Mouse (Mus musculus) midbrain, embryonic 14.5 days (tissue): ENCODE measurements around the gene Mak. TPM values are rescaled to one million over a fixed set of nuclear protein-coding genes. Genes with fewer than 3 reads are reported as not detected.
"Not testable (repeated sequence)": the region's sequence is repeated elsewhere in the genome, so short reads cannot be mapped to it uniquely, and the experiment has no call there.

ENCODE experiments used
- ATAC-seq: fragments of 200-750 bp; cut with Nextera tagmentation; 2 replicates; pipeline ENCODE4 v1.8.0; 2017; ENCODE audit warnings: moderate number of reproducible peaks, moderate library complexity; ENCODE audit not compliant: low FRiP score, low TSS enrichment
- DNase-seq: peaks from one replicate; pipeline ENCODE4 v3.0.0-alpha.2; 2015
- H3K27ac ChIP-seq: fragments of 300-500 bp; sonication (generic); replicated peaks from 2 replicates; pipeline ENCODE4 v1.5.1; 2014; ENCODE audit warnings: mild to moderate bottlenecking, low read depth, low read length, moderate library complexity
- H3K27me3 ChIP-seq: fragments of 300-500 bp; sonication (generic); 2 replicates; pipeline ENCODE4 v1.6.1; 2014; ENCODE audit warnings: low read length, control low read depth, mixed read lengths; ENCODE audit not compliant: control insufficient read depth, insufficient read depth
- H3K36me3 ChIP-seq: fragments of 300-500 bp; sonication (generic); 2 replicates; pipeline ENCODE4 v1.6.1; 2014; ENCODE audit warnings: low read length, control low read depth; ENCODE audit not compliant: control insufficient read depth, insufficient read depth
- H3K4me1 ChIP-seq: fragments of 300-500 bp; sonication (generic); 2 replicates; pipeline ENCODE4 v1.6.1; 2014; ENCODE audit warnings: mild to moderate bottlenecking, antibody characterized with exemption, low read length, control low read depth; ENCODE audit not compliant: control insufficient read depth, insufficient read depth
- H3K4me2 ChIP-seq: fragments of 300-500 bp; sonication (generic); 2 replicates; pipeline ENCODE4 v1.6.1; 2014; ENCODE audit warnings: mild to moderate bottlenecking, low read length, moderate library complexity
- H3K4me3 ChIP-seq: fragments of 300-500 bp; sonication (generic); replicated peaks from 2 replicates; pipeline ENCODE4 v1.5.1; 2014; ENCODE audit warnings: low read depth, low read length
- H3K9ac ChIP-seq: fragments of 300-500 bp; sonication (generic); replicated peaks from 2 replicates; pipeline ENCODE4 v1.6.1; 2014; ENCODE audit warnings: mild to moderate bottlenecking, low read length, moderate library complexity
- H3K9me3 ChIP-seq: fragments of 300-500 bp; sonication (generic); 2 replicates; pipeline ENCODE4 v1.6.1; 2016; ENCODE audit warnings: low read length, control low read depth, mixed read lengths; ENCODE audit not compliant: control insufficient read depth
- WGBS: fragments of 180-500 bp; shearing (Covaris S2); extraction: QIAGEN DNeasy Blood & Tissue Kit; methylation state at CpG from one replicate; pipeline ENCODE4 v1.1.7; 2014; 5-methylcytosine and 5-hydroxymethylcytosine counted together
- polyA plus RNA-seq: library from polyadenylated mRNA; unstranded; fragments of >200 nt; fragmentation: Nextera tagmentation; extraction: Ambion mirVana; gene quantifications from 2 replicates; pipeline ENCODE4 v1.2.1, GENCODE M21; 2014

Mak gene
- polyA plus RNA-seq, 1 experiment from 2014 or later: 2.1 TPM

GRCm38 (mm10) chr13:40998537-40998936 is 81.0 kb downstream of the Mak start:
- WGBS: 93% methylated on average over 5 of the region's 5 CpGs

GRCm38 (mm10) chr13:40994487-40995263 is 84.8 kb downstream of the Mak start:
- Histone ChIP-seq H3K36me3 (no peaks in the 10 kb centered on the region), H3K9ac (no peak overlapping the region), H3K27ac (no peak overlapping the region), H3K9me3 (no peaks in the 10 kb centered on the region), H3K4me1 (no peaks in the 10 kb centered on the region), H3K4me3 (no peak overlapping the region), H3K4me2 (no peak overlapping the region), H3K27me3 (no peaks in the 10 kb centered on the region)
- WGBS: 14% methylated on average over 8 of the region's 8 CpGs
- no peak for DNase-seq
- ATAC-seq: no peak

More at GRCm38 (mm10) chr13:40998537-40998936, 81.0 kb downstream of the Mak start:
- H3K27me3 ChIP-seq, H3K27ac ChIP-seq, H3K9me3 ChIP-seq, H3K9ac ChIP-seq, H3K4me2 ChIP-seq, DNase-seq, H3K36me3 ChIP-seq, ATAC-seq, H3K4me3 ChIP-seq: not testable (repeated sequence)
- H3K4me1 ChIP-seq: peaks cover 12% of the 10 kb centered on the region; the same call in 1 of the 2 replicates

- H3K4me3 ChIP-seq: no peak overlapping the region
- H3K27ac ChIP-seq: no peak overlapping the region
- H3K9me3 ChIP-seq: no peaks in the 10 kb centered on the region
- ATAC-seq: no peak
- no peaks in the 10 kb centered on the region for H3K36me3 ChIP-seq
- DNase-seq: no peak
- no peaks in the 10 kb centered on the region for H3K27me3 ChIP-seq
- no peaks in the 10 kb centered on the region for H3K4me1 ChIP-seq
- 65% methylated on average over 2 of the region's 2 CpGs for WGBS
- no peak overlapping the region for H3K9ac ChIP-seq
- no peak overlapping the region for H3K4me2 ChIP-seq
Measured at GRCm38 (mm10) chr13:40988418-40988817, 91.1 kb downstream of the Mak start.

DNA sequence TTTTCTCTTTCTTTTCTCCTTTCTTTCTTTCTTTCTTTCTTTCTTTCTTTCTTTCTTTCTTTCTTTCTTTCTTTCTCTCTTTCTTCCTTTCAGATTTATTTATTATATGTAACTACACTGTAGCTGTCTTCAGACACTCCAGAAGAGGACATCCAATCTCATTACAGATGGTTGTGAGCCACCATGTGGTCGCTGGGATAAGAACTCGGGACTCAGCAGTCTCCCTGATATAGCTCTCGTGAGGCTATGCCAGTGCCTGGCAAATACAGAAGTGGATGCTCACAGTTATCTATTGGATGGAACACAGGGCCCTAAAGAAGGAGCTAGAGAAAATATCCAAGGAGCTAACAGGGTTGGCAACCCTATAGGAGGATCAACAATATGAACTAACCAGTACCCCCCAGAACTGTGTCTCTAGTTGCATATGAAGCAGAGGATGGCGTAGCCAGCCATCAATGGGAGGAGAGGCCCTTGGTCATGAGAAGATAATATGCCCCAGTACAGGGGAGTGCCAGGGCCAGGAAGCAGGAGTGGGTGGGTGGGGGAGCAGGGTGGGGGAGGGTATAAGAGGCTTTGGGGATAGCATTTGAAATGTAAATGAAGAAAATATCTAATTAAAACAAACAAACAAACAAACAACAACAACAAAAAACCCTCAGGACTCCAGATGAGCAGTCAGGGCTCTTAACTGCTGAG is 91.8 kb downstream of the Mak start:
- H3K36me3 ChIP-seq, H3K27ac ChIP-seq, H3K9ac ChIP-seq, H3K4me2 ChIP-seq, DNase-seq, H3K4me3 ChIP-seq, H3K27me3 ChIP-seq, ATAC-seq, H3K4me1 ChIP-seq, H3K9me3 ChIP-seq: not testable (repeated sequence)
- 71% methylated on average over 4 of the region's 4 CpGs for WGBS

DNA sequence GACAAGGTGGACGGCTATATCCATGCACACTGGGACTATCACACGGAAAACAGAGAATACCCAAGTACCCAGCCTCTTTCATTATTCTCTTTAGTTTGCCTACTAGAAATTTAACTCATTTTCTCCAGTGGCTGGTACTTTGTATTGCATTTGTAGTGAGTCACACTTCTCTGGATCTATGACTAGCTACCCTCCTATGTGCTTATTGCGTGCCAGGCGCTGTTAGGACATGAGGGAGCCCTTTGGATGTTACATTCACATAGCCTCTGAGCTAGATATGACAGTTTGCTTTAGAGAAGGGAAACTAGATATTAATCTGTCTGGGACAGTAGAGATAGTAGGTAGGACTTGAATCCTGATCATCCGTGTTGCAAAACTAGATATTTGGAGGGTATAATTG is 93.4 kb downstream of the Mak start:
- 90% methylated on average over 5 of the region's 5 CpGs for WGBS
- Histone ChIP-seq H3K27me3 (no peaks in the 10 kb centered on the region), H3K9ac (no peak overlapping the region), H3K4me1 (no peaks in the 10 kb centered on the region), H3K9me3 (no peaks in the 10 kb centered on the region), H3K36me3 (no peaks in the 10 kb centered on the region), H3K27ac (no peak overlapping the region), H3K4me2 (no peak overlapping the region), H3K4me3 (no peak overlapping the region)
- ATAC-seq (no peak), DNase-seq (no peak)

DNA sequence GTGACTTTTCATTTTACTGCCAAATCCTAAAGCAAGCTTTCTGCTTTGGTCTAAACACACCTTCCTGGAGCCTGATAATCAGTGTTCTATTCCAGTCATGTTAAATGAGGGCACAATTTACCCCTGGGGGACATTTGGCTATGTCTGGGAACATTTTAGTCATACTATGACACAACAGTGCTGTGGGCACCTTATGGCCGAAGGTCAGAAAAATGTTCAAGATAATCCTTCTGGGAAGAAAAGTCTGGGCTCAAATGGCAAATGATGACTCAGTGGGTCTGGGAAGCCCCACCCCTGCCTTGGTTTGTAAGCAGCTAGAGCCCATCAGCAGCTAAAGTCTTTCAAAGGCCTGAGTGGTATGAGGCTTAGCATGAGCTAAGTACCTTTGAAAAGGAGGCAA is 96.7 kb downstream of the Mak start:
- H3K36me3 ChIP-seq: no peaks in the 10 kb centered on the region
- no peaks in the 10 kb centered on the region for H3K9me3 ChIP-seq
- ATAC-seq (no peak), DNase-seq (no peak)
- no peaks in the 10 kb centered on the region for H3K4me1 ChIP-seq
- no peak overlapping the region for H3K4me3 ChIP-seq
- no peak overlapping the region for H3K4me2 ChIP-seq
- no peaks in the 10 kb centered on the region for H3K27me3 ChIP-seq
- no peak overlapping the region for H3K9ac ChIP-seq
- H3K27ac ChIP-seq: no peak overlapping the region
- 93% methylated on average over 1 of the region's 1 CpGs for WGBS

DNA sequence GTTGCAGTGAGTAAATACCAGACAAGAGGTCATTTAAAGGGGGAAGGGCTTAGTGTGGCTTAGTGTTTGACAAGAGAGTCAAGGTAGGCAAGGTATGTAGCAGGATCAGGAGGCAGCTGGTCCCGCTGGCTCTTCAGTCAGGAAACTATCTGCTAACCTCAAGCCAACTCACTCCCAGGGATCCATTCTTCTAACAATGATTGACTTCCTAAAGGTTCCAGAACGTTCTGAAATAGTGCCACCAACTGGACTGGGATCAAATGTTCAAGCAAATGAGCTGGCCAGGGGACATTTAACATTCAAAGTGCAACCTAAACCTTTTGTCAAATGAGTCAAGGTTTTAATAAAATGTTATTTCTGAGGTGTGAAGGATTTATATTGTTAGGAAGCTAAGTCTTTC is 100.2 kb downstream of the Mak start:
- no peak overlapping the region for H3K27ac ChIP-seq
- ATAC-seq: no peak
- no peaks in the 10 kb centered on the region for H3K4me1 ChIP-seq
- no peaks in the 10 kb centered on the region for H3K9me3 ChIP-seq
- H3K4me2 ChIP-seq: no peak overlapping the region
- no peak overlapping the region for H3K9ac ChIP-seq
- H3K36me3 ChIP-seq: no peaks in the 10 kb centered on the region
- no peak overlapping the region for H3K4me3 ChIP-seq
- WGBS: 62% methylated on average over 2 of the region's 2 CpGs
- DNase-seq: no peak
- no peaks in the 10 kb centered on the region for H3K27me3 ChIP-seq

GRCm38 (mm10) chr13:40978652-40979051 is 100.9 kb downstream of the Mak start:
- no peaks in the 10 kb centered on the region for H3K4me1 ChIP-seq
- H3K4me3 ChIP-seq: no peak overlapping the region
- no peak overlapping the region for H3K9ac ChIP-seq
- no peaks in the 10 kb centered on the region for H3K36me3 ChIP-seq
- 83% methylated on average over 4 of the region's 4 CpGs for WGBS
- H3K9me3 ChIP-seq: no peaks in the 10 kb centered on the region
- no peak overlapping the region for H3K27ac ChIP-seq
- H3K4me2 ChIP-seq: no peak overlapping the region
- no peak for ATAC-seq
- H3K27me3 ChIP-seq: no peaks in the 10 kb centered on the region
- DNase-seq: no peak

- ATAC-seq (no peak), DNase-seq (peak; percentile 60)
- Histone ChIP-seq H3K9me3 (no peaks in the 10 kb centered on the region), H3K27ac (no peak overlapping the region), H3K36me3 (no peaks in the 10 kb centered on the region), H3K27me3 (no peaks in the 10 kb centered on the region), H3K4me2 (no peak overlapping the region), H3K4me3 (no peak overlapping the region), H3K4me1 (no peaks in the 10 kb centered on the region), H3K9ac (no peak overlapping the region)
- 11% methylated on average over 7 of the region's 7 CpGs for WGBS
Measured at GRCm38 (mm10) chr13:40977609-40978008, 101.9 kb downstream of the Mak start.
